ENCODE assay signal across 9 mouse cellular contexts in genomic region chr11:43653051-43653475, GRCm38 (mm10). TPM values are rescaled to one million over a fixed set of nuclear protein-coding genes. Genes with fewer than 3 reads are reported as not detected.
DNase-seq lines count a peak whose midpoint lies in the region; ATAC-seq lines count a peak whose summit lies in the region.
"Had no signal": no experiment of that assay in that cellular context is flagged by ENCODE, and none has a peak within 500 bp of the region (broad histone marks: within the 10 kb centered on the region; RNA-seq: fewer than 3 reads in every experiment).

No protein-coding gene starts in this region.

- H3K9ac ChIP-seq in hindbrain, embryonic 16.5 days (ENCODE audit: low read depth, low read length) = no peak overlapping the region
- H3K9ac ChIP-seq: limb, embryonic 15.5 days had no signal

- no peak overlapping the region for H3K4me2 ChIP-seq in hindbrain, embryonic 16.5 days (ENCODE audit: low read length)
- H3K4me2 ChIP-seq: limb, embryonic 15.5 days had no signal

- DNase-seq in B cell, adult 2 months = peak; percentile 36
- DNase-seq in ZHBTc4 (ENCODE audit: low read depth, low spot score) = peak; percentile 88
- DNase-seq in heart, embryonic 10.5 days (ENCODE audit: low spot score) = no peak
- no peak for DNase-seq in adrenal gland, postnatal 10 days
- no peak for DNase-seq in heart, adult 11 months

- H3K27me3 ChIP-seq in hindbrain, embryonic 16.5 days (replicated peaks; ENCODE audit: control insufficient read depth, insufficient read depth, low read length) = no peaks in the 10 kb centered on the region
- no peaks in the 10 kb centered on the region for H3K27me3 ChIP-seq in heart, embryonic 10.5 days (ENCODE audit: insufficient read depth, poor library complexity, severe bottlenecking)
- H3K27me3 ChIP-seq: limb, embryonic 15.5 days had no signal

- 37% methylated on average over 14 of the region's 14 CpGs for WGBS in hindbrain, embryonic 16.5 days
- 54% methylated on average over 14 of the region's 14 CpGs for WGBS in heart, embryonic 10.5 days

- 0 out of 2 replicates have a peak, but pooled peaks have one; percentile 37 for ATAC-seq in hindbrain, embryonic 16.5 days
- peak; percentile 78 for ATAC-seq in megakaryocyte progenitor cell, adult 5-6 weeks (replicated peaks; ENCODE audit: poor library complexity)
- ATAC-seq in granulocyte monocyte progenitor cell, adult 5-6 weeks (replicated peaks; ENCODE audit: poor library complexity, severe bottlenecking) = no peak

- no peaks in the 10 kb centered on the region for H3K9me3 ChIP-seq in hindbrain, embryonic 16.5 days (ENCODE audit: control insufficient read depth, low read length)
- H3K9me3 ChIP-seq in heart, embryonic 10.5 days = no peaks in the 10 kb centered on the region
- H3K9me3 ChIP-seq: limb, embryonic 15.5 days had no signal

- H3K27ac ChIP-seq in hindbrain, embryonic 16.5 days (ENCODE audit: low read depth, low read length) = no peak overlapping the region
- H3K27ac ChIP-seq in heart, embryonic 10.5 days = no peak overlapping the region
- H3K27ac ChIP-seq: limb, embryonic 15.5 days had no signal

- H3K36me3 ChIP-seq in hindbrain, embryonic 16.5 days (ENCODE audit: control insufficient read depth, insufficient read depth, low read length) = no peaks in the 10 kb centered on the region
- no peaks in the 10 kb centered on the region for H3K36me3 ChIP-seq in heart, embryonic 10.5 days
- H3K36me3 ChIP-seq: limb, embryonic 15.5 days had no signal

- H3K4me3 ChIP-seq in hindbrain, embryonic 16.5 days (ENCODE audit: low read length) = no peak overlapping the region
- no peak overlapping the region for H3K4me3 ChIP-seq in heart, embryonic 10.5 days
- H3K4me3 ChIP-seq: limb, embryonic 15.5 days had no signal

- H3K4me1 ChIP-seq in hindbrain, embryonic 16.5 days (ENCODE audit: control insufficient read depth, insufficient read depth, low read depth, low read length) = peaks cover 3% of the 10 kb centered on the region; the same call in 1 of the 2 replicates
- peaks cover 12% of the 10 kb centered on the region; the same call in 1 of the 2 replicates for H3K4me1 ChIP-seq in heart, embryonic 10.5 days
- H3K4me1 ChIP-seq: limb, embryonic 15.5 days had no signal

RNA-seq across cellular contexts. Expression of gene Pwwp2a, which starts 28.7 kb away (rescaled TPM):
- polyA plus RNA-seq in hindbrain, embryonic 16.5 days (2015; fragmentation: Nextera tagmentation; extraction: Ambion mirVana) = 12.5 and 20.3 TPM in 2 replicates
- total RNA-seq in megakaryocyte progenitor cell, adult 5-6 weeks (2015) = 44.5 and 46.9 TPM in 2 replicates
- 27.8 and 39.3 TPM in 2 replicates for total RNA-seq in megakaryocyte progenitor cell, adult 5-6 weeks (2017)
- polyA plus RNA-seq in heart, embryonic 10.5 days (2016; fragmentation: Nextera tagmentation; extraction: Ambion mirVana) = 19.6 and 26.8 TPM in 2 replicates
- total RNA-seq in adrenal gland, postnatal 10 days (2021) = 10 to 100 TPM; 33.2 to 42.0 TPM
- total RNA-seq in granulocyte monocyte progenitor cell, adult 5-6 weeks (2014; fragmentation: Nextera tagmentation) = 39.0 and 48.2 TPM in 2 replicates
- total RNA-seq in granulocyte monocyte progenitor cell, adult 5-6 weeks (2017) = 29.1 and 42.0 TPM in 2 replicates

RNA-seq across cellular contexts. Expression of gene Fabp6, which starts 51.7 kb away (rescaled TPM):
- polyA plus RNA-seq in hindbrain, embryonic 16.5 days (2015; fragmentation: Nextera tagmentation; extraction: Ambion mirVana) = not detected in 2 replicates
- not detected in 2 replicates for total RNA-seq in megakaryocyte progenitor cell, adult 5-6 weeks (2015)
- total RNA-seq in megakaryocyte progenitor cell, adult 5-6 weeks (2017) = not detected in 2 replicates
- not detected in 2 replicates for polyA plus RNA-seq in heart, embryonic 10.5 days (2016; fragmentation: Nextera tagmentation; extraction: Ambion mirVana)
- not detected for total RNA-seq in adrenal gland, postnatal 10 days (2021)
- total RNA-seq in granulocyte monocyte progenitor cell, adult 5-6 weeks (2014; fragmentation: Nextera tagmentation) = not detected in 2 replicates
- not detected in 2 replicates for total RNA-seq in granulocyte monocyte progenitor cell, adult 5-6 weeks (2017)

Comparison
In these comparisons a context has a peak if more than half of its experiments do, and no peak if none do; other contexts are left out.
1. DNase-seq: peak in B cell, adult 2 months (2 of 2) and ZHBTc4 (single experiment); none in heart, embryonic 10.5 days (single experiment), adrenal gland, postnatal 10 days (single experiment) and heart, adult 11 months (single experiment).